Mouse (Mus musculus) lung, postnatal 0 days (tissue): ENCODE data around the gene St8sia4.

Experiments used
- CTCF ChIP-seq: IDR thresholded peaks from 2 replicates; pipeline ENCODE4 v1.5.1; 2016; ENCODE audit warnings: antibody characterized with exemption, mild to moderate bottlenecking
- EP300 ChIP-seq: IDR thresholded peaks from 2 replicates; pipeline ENCODE4 v1.6.1; 2016; ENCODE audit warnings: antibody characterized with exemption, mild to moderate bottlenecking, control low read depth

GRCm38 (mm10) chr1:95589471-95589870, 77.9 kb downstream of the St8sia4 start:
- TF ChIP-seq EP300, result no peak
- no peak for TF ChIP-seq CTCF
